Mouse (Mus musculus): ENCODE data around the gene Tmem8. TPM values are rescaled to one million over a fixed set of nuclear protein-coding genes. Genes with fewer than 3 reads are reported as not detected.
A peak's percentile ranks its signal among the peaks of the same experiment; 100 is the strongest.

Gene Tmem8
- 4.3 and 5.9 TPM in 2 replicates for polyA plus RNA-seq (2015; fragmentation: Nextera tagmentation; extraction: Ambion mirVana)

- peak within 1 kb of the TSS; percentile 69 for H3K9ac ChIP-seq (replicated peaks)
- H3K4me2 ChIP-seq, result peak within 1 kb of the TSS; percentile 97
- peak within 1 kb of the TSS; percentile 61 for H3K27ac ChIP-seq (replicated peaks)
- no peaks in the 10 kb centered on the region for H3K9me3 ChIP-seq (replicated peaks)
- peak within 1 kb of the TSS; percentile 67 for H3K4me3 ChIP-seq (replicated peaks)
- peaks cover 8% of the 10 kb centered on the region for H3K4me1 ChIP-seq
- no peaks in the 10 kb centered on the region for H3K36me3 ChIP-seq
- under 1% methylated on average over 47 of the region's 75 CpGs for WGBS
- H3K27me3 ChIP-seq (replicated peaks), result peaks cover 43% of the 10 kb centered on the region
- ATAC-seq (ENCODE audit: low FRiP score), result peak; percentile 67; the same call in 1 of the 2 replicates
Measured at GRCm38 (mm10) chr17:26113181-26113948, at the start of gene Tmem8. Gene Tmem8, plus strand, starts transcription at chr17:26113299.

- ATAC-seq (ENCODE audit: low FRiP score), result no peak
- Histone ChIP-seq H3K27me3 (replicated peaks) (no peaks in the 10 kb centered on the region), H3K4me3 (replicated peaks) (peak overlapping the region; percentile 15), H3K9me3 (replicated peaks) (no peaks in the 10 kb centered on the region), H3K4me2 (peak overlapping the region; percentile 40), H3K9ac (replicated peaks) (peak overlapping the region; percentile 26; the same call in 1 of the 2 replicates), H3K36me3 (peaks cover 16% of the 10 kb centered on the region), H3K27ac (replicated peaks) (no peak overlapping the region), H3K4me1 (peaks cover 74% of the 10 kb centered on the region)
- 69% methylated on average over 6 of the region's 6 CpGs for WGBS
Measured at GRCm38 (mm10) chr17:26064916-26065315, 48.2 kb upstream of the Tmem8 start.

- 86% methylated on average over 7 of the region's 7 CpGs for WGBS
- peak overlapping the region; percentile 86; the same call in 1 of the 2 replicates for H3K9ac ChIP-seq (replicated peaks)
- peaks cover 16% of the 10 kb centered on the region for H3K36me3 ChIP-seq
- no peak for ATAC-seq (ENCODE audit: low FRiP score)
- H3K4me1 ChIP-seq, result peaks cover 70% of the 10 kb centered on the region
- 0 out of 2 replicates have a peak, but pooled peaks cover 7% of the 10 kb centered on the region for H3K27me3 ChIP-seq (replicated peaks)
- H3K4me2 ChIP-seq, result peak overlapping the region; percentile 94
- no peak overlapping the region for H3K27ac ChIP-seq (replicated peaks)
- no peaks in the 10 kb centered on the region for H3K9me3 ChIP-seq (replicated peaks)
- peak overlapping the region; percentile 58 for H3K4me3 ChIP-seq (replicated peaks)
Measured at GRCm38 (mm10) chr17:26066488-26067020, 46.5 kb upstream of the Tmem8 start.

DNA sequence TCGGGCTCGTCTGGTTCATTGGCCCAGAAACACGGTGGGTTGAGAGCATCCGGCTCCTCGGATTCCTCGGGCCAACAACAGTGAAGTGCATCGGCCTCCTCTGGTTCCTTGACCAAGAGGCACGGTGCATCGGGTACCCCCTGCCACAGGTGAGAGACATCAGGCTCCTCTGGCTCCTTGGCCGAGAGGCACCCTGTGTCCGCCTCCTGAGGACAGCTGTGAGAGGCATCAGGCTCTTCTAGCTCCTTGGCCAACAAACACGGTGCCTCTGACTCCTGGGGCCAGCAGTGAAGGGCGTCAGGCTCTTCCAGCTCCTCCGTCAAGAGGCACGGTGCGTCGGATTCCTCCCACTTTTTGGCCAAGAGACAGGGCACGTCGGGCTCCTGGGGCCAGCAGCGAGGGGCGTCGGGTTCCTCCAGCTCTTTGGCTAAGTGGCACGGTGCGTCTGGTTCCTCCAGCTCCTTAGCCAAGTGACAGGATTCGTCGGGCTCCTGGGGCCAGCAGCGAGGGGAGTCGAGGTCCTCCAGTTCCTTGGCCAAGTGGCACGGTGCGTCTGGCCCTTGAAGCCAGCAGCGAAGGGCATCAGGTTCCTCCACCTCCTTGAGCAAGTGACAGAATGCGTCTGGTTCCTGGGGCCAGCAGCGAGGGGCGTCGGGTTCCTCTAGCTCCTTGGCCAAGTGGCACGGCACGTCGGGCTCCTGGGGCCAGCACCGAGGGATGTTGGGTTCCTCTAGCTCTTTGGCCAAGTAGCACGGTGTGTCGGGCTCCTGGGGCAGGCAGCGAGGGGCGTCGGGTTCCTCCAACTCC lies 44.9 kb upstream of the Tmem8 start:
- peak overlapping the region; percentile 58 for H3K4me3 ChIP-seq (replicated peaks)
- ATAC-seq (ENCODE audit: low FRiP score), result 0 out of 2 replicates have a peak, but pooled peaks have one; percentile 21
- H3K27ac ChIP-seq (replicated peaks), result peak overlapping the region; percentile 91
- H3K9ac ChIP-seq (replicated peaks), result peak overlapping the region; percentile 86
- peaks cover 12% of the 10 kb centered on the region; the same call in 1 of the 2 replicates for H3K36me3 ChIP-seq
- WGBS, result under 1% methylated on average over 44 of the region's 44 CpGs
- H3K4me2 ChIP-seq, result peak overlapping the region; percentile 94
- H3K4me1 ChIP-seq, result peaks cover 59% of the 10 kb centered on the region
- H3K27me3 ChIP-seq (replicated peaks), result peaks cover 14% of the 10 kb centered on the region
- H3K9me3 ChIP-seq (replicated peaks), result no peaks in the 10 kb centered on the region

- ATAC-seq (ENCODE audit: low FRiP score), result peak; percentile 95
- Histone ChIP-seq H3K27me3 (replicated peaks) (peaks cover 14% of the 10 kb centered on the region), H3K4me2 (peak within 1 kb of the TSS; percentile 94), H3K9me3 (replicated peaks) (no peaks in the 10 kb centered on the region), H3K4me3 (replicated peaks) (peak within 1 kb of the TSS; percentile 58), H3K9ac (replicated peaks) (peak within 1 kb of the TSS; percentile 86), H3K4me1 (peaks cover 50% of the 10 kb centered on the region), H3K36me3 (peaks cover 5% of the 10 kb centered on the region; the same call in 1 of the 2 replicates), H3K27ac (replicated peaks) (peak within 1 kb of the TSS; percentile 91)
- WGBS, result under 1% methylated on average over 81 of the region's 94 CpGs
Measured at GRCm38 (mm10) chr17:26068831-26069739, 44.0 kb upstream of the Tmem8 start, which contains the start of gene Rab11fip3. Gene Rab11fip3, minus strand, starts transcription at chr17:26069555.

DNA sequence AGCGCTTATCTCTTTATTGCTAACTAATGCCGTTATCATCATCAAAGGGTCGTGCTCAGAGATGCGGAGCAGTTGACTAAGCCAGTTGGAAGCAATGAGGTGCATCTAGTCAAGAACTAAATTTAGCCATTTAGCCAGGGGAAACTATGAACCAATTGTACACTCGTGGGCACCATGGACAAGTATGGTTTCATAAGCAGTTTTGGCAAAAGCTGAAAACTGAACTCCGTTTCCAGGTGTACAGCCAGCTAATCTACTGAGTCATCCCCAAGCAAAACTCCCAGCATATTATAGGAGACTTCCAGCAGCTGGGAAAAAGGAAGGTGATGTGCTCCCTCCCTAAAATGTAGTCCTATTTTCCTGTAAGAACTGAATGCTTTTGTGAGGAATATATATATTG lies 43.0 kb upstream of the Tmem8 start:
- 0 out of 2 replicates have a peak overlapping the region, but pooled peaks have one; percentile 86 for H3K9ac ChIP-seq (replicated peaks)
- H3K4me3 ChIP-seq (replicated peaks), result peak overlapping the region; percentile 58
- peaks cover 3% of the 10 kb centered on the region; the same call in 1 of the 2 replicates for H3K36me3 ChIP-seq
- H3K9me3 ChIP-seq (replicated peaks), result no peaks in the 10 kb centered on the region
- peaks cover 14% of the 10 kb centered on the region for H3K27me3 ChIP-seq (replicated peaks)
- no peak overlapping the region for H3K27ac ChIP-seq (replicated peaks)
- no peak for ATAC-seq (ENCODE audit: low FRiP score)
- H3K4me1 ChIP-seq, result peaks cover 40% of the 10 kb centered on the region
- H3K4me2 ChIP-seq, result peak overlapping the region; percentile 94
- WGBS, result 33% methylated on average over 6 of the region's 6 CpGs

- Histone ChIP-seq H3K4me2 (no peak overlapping the region), H3K9me3 (replicated peaks) (no peaks in the 10 kb centered on the region), H3K4me1 (peaks cover under 1% of the 10 kb centered on the region), H3K9ac (replicated peaks) (no peak overlapping the region), H3K36me3 (no peaks in the 10 kb centered on the region), H3K27me3 (replicated peaks) (peaks cover 14% of the 10 kb centered on the region), H3K27ac (replicated peaks) (no peak overlapping the region), H3K4me3 (replicated peaks) (no peak overlapping the region)
- WGBS, result 68% methylated on average over 3 of the region's 3 CpGs
- ATAC-seq (ENCODE audit: low FRiP score), result no peak
Measured at GRCm38 (mm10) chr17:26075246-26075645, 37.9 kb upstream of the Tmem8 start.

- H3K36me3 ChIP-seq, result peaks cover 9% of the 10 kb centered on the region; the same call in 1 of the 2 replicates
- H3K27me3 ChIP-seq (replicated peaks), result no peaks in the 10 kb centered on the region
- H3K9me3 ChIP-seq (replicated peaks), result no peaks in the 10 kb centered on the region
- H3K9ac ChIP-seq (replicated peaks), result no peak overlapping the region
- ATAC-seq (ENCODE audit: low FRiP score), result no peak
- H3K4me3 ChIP-seq (replicated peaks), result no peak overlapping the region
- H3K4me1 ChIP-seq, result no peaks in the 10 kb centered on the region
- WGBS, result 71% methylated on average over 2 of the region's 2 CpGs
- H3K4me2 ChIP-seq, result no peak overlapping the region
- no peak overlapping the region for H3K27ac ChIP-seq (replicated peaks)
Measured at GRCm38 (mm10) chr17:26078851-26079250, 34.2 kb upstream of the Tmem8 start.

DNA sequence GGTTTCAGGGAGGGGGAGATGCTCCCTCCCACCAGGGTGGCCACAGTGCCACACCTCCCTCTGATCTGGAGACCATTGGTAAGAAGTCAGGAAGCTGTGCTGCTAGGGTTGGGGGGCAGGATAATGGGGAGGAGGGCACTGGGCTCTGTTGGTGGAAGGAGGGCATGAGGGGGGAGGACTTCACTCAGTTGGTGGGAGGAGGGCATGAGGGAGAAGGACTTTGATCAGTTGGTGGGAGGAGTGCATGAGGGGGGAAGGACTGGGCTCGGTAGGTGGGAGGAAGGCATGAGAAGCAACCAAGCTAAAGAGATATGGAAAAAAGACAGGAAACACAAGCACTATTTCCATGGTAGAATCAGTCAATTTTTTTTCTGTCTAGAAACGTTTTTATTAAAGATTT lies 32.2 kb upstream of the Tmem8 start:
- WGBS, result 43% methylated on average over 2 of the region's 2 CpGs
- Histone ChIP-seq H3K4me1 (no peaks in the 10 kb centered on the region), H3K27me3 (replicated peaks) (no peaks in the 10 kb centered on the region), H3K36me3 (peaks cover 9% of the 10 kb centered on the region; the same call in 1 of the 2 replicates), H3K27ac (replicated peaks) (no peak overlapping the region), H3K9ac (replicated peaks) (no peak overlapping the region), H3K9me3 (replicated peaks) (no peaks in the 10 kb centered on the region), H3K4me2 (no peak overlapping the region), H3K4me3 (replicated peaks) (no peak overlapping the region)
- no peak for ATAC-seq (ENCODE audit: low FRiP score)

DNA sequence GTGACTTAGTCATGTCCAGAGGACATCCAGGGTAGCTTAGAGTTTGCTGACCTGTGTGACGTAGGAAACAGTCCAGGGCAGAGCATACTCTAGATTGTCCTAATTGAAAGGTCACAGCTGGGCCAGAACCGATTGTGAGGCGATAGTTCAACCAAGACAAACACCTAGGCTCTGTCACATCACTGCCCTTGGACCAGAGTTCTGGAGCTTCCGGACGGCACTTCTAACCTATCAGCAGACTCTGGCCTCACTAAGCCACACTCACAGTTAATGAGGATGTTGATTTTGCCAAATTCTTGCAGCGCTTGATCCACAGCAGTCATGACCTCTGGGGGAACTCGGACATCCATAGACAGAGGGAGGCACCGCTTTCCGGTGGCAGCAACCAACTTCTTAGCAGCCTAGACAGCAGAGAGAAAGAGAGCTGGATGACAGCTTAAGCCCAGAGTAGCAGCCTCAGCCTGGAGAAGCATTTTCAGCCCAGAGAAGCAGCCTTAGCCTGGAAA lies 26.0 kb upstream of the Tmem8 start:
- H3K4me1 ChIP-seq, result peaks cover 12% of the 10 kb centered on the region
- H3K4me3 ChIP-seq (replicated peaks), result no peak overlapping the region
- H3K27me3 ChIP-seq (replicated peaks), result no peaks in the 10 kb centered on the region
- H3K36me3 ChIP-seq, result peaks cover 10% of the 10 kb centered on the region
- no peak overlapping the region for H3K9ac ChIP-seq (replicated peaks)
- no peak overlapping the region for H3K4me2 ChIP-seq
- no peak overlapping the region for H3K27ac ChIP-seq (replicated peaks)
- ATAC-seq (ENCODE audit: low FRiP score), result no peak
- 92% methylated on average over 9 of the region's 9 CpGs for WGBS
- H3K9me3 ChIP-seq (replicated peaks), result no peaks in the 10 kb centered on the region

Data from neural tube, embryonic 15.5 days (tissue).